Mouse (Mus musculus): ENCODE results near the gene Klf13.

Klf13 gene

GRCm38 (mm10) chr7:63882739-63883138 is 56.0 kb downstream of the Klf13 start:
- DNase-seq: peak; percentile 73 to 82

GRCm38 (mm10) chr7:63879583-63879982 is 59.1 kb downstream of the Klf13 start:
- DNase-seq: peak; percentile 67 to 77

- DNase-seq: no peak
These were observed 61.1 kb downstream of the Klf13 start for GRCm38 (mm10) chr7:63877610-63878009.

GRCm38 (mm10) chr7:63876640-63877039 is 62.1 kb downstream of the Klf13 start:
- DNase-seq: no peak

- no peak for DNase-seq
These were observed 63.0 kb downstream of the Klf13 start for GRCm38 (mm10) chr7:63875686-63876085.

GRCm38 (mm10) chr7:63873880-63874279 is 64.8 kb downstream of the Klf13 start:
- no peak for DNase-seq

GRCm38 (mm10) chr7:63871698-63872097 is 67.0 kb downstream of the Klf13 start:
- no peak for DNase-seq

- no peak for DNase-seq
These were observed 70.3 kb downstream of the Klf13 start for GRCm38 (mm10) chr7:63868356-63868918.

- DNase-seq: no peak
These were observed 72.8 kb downstream of the Klf13 start for GRCm38 (mm10) chr7:63865911-63866310.

GRCm38 (mm10) chr7:63863046-63863445 is 75.7 kb downstream of the Klf13 start:
- DNase-seq: no peak

- DNase-seq: no peak
These were observed 77.6 kb downstream of the Klf13 start for GRCm38 (mm10) chr7:63861123-63861522.

- peak; percentile 90 to 92 for DNase-seq
These were observed 80.1 kb downstream of the Klf13 start for GRCm38 (mm10) chr7:63858571-63859152.

GRCm38 (mm10) chr7:63857771-63858417 is 80.8 kb downstream of the Klf13 start:
- DNase-seq: peak in 1 of 2 experiments; percentile 37

GRCm38 (mm10) chr7:63855283-63855682 is 83.4 kb downstream of the Klf13 start:
- DNase-seq: peak; percentile 75 to 77

- peak; percentile 80 to 85 for DNase-seq
These were observed 86.7 kb downstream of the Klf13 start for GRCm38 (mm10) chr7:63851841-63852533.
